Mouse (Mus musculus) splenic B cell, adult 2 months (primary cell): Measurements from ENCODE around the gene Prph2.

ENCODE experiments used
- DNase-seq: peaks from one replicate; pipeline ENCODE4 v3.0.0-alpha.2; 2011; ENCODE audit warnings: low read depth, low spot score
- H3K27me3 ChIP-seq: 2 replicates; pipeline ENCODE4 v1.6.1; 2012; ENCODE audit warnings: mild to moderate bottlenecking, low read length, moderate library complexity, mixed read lengths; ENCODE audit not compliant: control insufficient read depth, poor library complexity, insufficient read depth, severe bottlenecking
- H3K36me3 ChIP-seq: 2 replicates; pipeline ENCODE4 v1.6.1; 2012; ENCODE audit warnings: mild to moderate bottlenecking, low read length, moderate library complexity, mixed read lengths; ENCODE audit not compliant: control insufficient read depth, poor library complexity, insufficient read depth, severe bottlenecking

Prph2 gene

DNA sequence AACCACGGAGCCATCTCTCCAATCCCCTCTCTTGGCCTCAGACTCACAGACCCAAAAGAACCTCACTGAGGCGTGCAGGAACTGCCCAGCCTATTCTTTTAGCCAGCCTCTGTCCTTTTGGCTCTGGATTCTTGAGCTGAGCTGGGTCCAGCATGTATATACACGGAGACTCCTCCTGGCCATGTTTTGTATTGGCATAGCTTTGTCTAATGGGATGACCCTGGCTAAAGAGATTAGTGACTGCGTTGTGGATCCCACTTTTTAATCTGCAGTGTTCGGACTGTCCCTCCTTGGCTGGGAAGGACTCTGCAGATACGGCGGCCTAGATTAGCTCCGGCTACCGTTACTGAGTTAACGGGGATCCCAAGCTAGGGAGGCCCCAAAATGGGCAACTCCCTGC is at the start of gene Prph2:
Prph2 (plus strand) TSS at position 274 of the 400 bp plus-strand sequence.
- no peak for DNase-seq
- Histone ChIP-seq H3K27me3 (no peaks in the 10 kb centered on the region), H3K36me3 (no peaks in the 10 kb centered on the region)

DNA sequence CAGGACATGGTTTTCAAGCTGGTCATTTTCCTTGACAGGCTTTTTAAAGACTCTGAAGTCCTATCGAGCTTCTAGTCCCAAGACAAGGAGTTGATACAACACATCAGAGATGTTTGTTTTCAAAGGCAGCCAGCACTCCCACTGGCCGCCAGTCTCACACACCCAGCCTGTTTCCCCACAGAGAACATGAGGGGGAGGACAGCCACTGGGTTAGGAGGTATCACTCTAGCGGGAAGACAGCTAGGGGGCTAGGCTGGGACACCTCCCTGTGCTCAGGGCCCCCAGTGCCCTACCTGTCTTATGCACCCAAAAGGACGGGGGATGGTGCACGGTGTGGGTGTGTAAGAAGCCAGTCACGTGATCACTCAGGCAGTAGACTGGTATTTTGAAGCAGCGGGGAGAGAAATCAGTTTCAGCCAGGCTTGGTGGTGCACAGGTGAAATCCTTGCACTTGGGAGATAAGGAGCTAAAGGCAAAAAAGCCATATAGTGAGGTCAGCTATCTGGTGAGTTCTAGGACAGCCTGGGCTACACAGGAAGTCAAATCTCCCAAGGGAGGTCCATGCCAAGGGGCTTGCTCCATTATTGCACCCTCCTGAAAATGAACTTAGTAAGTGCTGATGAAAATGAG is 45.6 kb upstream of the Prph2 start:
- no peaks in the 10 kb centered on the region for H3K36me3 ChIP-seq
- no peaks in the 10 kb centered on the region for H3K27me3 ChIP-seq
- no peak for DNase-seq

DNA sequence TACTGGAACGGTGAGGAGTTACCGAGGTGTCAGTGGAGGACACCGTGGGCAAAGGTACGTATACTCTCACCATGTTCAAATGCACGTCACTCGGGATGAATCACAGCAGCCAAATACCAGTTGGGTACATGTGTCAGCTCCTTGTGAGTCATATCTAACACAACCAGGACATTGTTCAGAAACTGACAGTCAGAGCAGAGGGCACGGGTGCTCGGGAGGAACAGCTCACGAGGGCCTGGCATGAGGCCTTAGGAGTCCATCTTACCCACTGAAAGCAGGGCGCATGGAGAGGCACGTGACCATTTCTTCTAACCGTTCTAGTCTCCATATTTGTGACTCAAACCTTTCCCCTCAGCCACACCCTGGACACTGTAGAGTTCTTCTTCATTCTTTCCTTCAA is 43.4 kb upstream of the Prph2 start:
- no peak for DNase-seq
- no peaks in the 10 kb centered on the region for H3K36me3 ChIP-seq
- no peaks in the 10 kb centered on the region for H3K27me3 ChIP-seq

DNA sequence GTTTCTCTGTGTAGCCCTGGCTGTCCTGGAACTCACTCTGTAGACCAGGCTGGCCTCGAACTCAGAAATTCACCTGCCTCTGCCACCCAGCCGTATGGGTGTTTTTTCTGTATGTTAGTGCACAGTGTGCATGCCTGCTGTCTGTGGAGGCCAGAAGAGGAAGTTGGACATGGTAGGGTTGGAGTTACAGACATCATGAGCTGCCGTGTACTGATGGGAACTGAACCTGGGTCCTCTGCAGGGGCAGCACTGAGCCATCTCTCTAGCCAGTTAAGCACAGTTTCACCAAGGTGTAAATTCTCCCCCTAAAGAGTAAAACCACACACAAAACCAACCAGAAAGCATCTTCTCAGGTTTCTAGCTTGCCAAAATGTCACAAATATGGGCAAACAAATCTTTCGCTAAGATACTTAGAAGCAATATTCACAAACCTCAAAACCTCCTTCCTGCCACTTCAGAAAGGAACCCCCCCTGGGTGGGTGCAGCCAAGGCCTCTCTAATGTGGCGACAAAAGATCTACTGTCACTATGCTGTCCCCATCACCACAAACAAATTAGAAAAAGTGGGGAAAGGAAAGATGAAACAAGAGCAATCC is 40.0 kb upstream of the Prph2 start:
- DNase-seq = peak; percentile 71
- H3K27me3 ChIP-seq = no peaks in the 10 kb centered on the region
- H3K36me3 ChIP-seq = no peaks in the 10 kb centered on the region

DNA sequence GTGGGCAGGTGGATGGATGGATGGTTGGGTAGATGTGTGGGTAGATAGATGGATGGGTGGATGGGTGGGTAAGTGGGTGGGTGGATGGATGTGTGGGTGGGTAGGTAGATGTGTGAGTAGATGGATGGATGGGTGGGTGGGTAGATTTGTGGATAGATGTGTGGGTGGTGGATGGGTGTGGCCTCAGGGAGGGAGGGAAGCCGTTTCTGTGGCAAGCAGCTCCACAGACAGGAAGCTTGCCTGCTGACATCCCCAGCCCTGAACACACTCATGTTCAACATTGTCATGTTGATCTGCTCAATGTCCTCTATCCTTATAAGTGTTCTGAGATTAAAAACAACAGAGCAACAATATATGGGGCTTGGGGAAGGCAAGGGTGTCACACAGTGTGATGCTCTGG is 39.3 kb upstream of the Prph2 start:
- no peak for DNase-seq
- H3K27me3 ChIP-seq = no peaks in the 10 kb centered on the region
- H3K36me3 ChIP-seq = no peaks in the 10 kb centered on the region

DNA sequence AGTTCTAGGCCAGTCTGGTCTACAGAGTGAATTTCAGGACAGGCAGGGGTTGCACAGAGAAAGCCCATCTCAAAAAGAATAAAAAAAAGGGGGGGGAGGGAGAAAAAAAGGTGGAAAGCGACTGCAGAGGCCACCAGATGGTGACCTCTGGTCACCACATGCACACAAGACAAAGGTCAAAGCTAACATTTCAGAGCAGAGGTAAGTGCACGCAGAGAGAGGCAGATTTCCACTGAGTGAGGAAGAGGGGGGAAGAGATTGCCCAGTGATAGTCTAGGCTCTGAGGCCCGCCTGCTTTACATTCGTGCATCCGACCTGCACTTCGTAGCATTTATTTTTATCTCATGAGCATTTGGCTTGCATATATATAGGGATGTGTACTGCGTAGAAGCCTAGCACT is 37.5 kb upstream of the Prph2 start:
- no peak for DNase-seq
- Histone ChIP-seq H3K27me3 (no peaks in the 10 kb centered on the region), H3K36me3 (no peaks in the 10 kb centered on the region)

- H3K27me3 ChIP-seq = no peaks in the 10 kb centered on the region
- no peak for DNase-seq
- no peaks in the 10 kb centered on the region; the same call in 1 of the 2 replicates for H3K36me3 ChIP-seq
These were observed 36.1 kb upstream of the Prph2 start for GRCm38 (mm10) chr17:46874133-46874532.

DNA sequence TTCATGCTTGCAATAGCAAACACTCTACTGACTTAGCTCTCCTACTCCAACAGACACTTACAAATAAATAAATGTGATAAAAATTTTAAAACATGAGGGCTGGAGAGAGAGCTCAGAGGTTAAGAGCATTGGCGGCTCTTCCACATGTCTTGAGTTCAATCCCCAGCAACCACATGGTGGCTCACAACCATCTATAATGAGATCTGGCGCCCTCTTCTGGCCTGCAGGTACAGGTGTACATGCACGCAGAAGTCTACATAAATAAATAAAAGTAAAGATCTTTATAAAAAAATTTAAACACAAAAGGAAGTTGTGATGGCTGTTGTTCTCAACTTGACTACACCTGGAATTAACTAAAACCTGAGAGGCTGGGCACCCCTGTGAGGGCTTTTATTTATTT is 34.6 kb upstream of the Prph2 start:
- DNase-seq = peak; percentile 40
- no peaks in the 10 kb centered on the region for H3K27me3 ChIP-seq
- H3K36me3 ChIP-seq = no peaks in the 10 kb centered on the region; the same call in 1 of the 2 replicates

DNA sequence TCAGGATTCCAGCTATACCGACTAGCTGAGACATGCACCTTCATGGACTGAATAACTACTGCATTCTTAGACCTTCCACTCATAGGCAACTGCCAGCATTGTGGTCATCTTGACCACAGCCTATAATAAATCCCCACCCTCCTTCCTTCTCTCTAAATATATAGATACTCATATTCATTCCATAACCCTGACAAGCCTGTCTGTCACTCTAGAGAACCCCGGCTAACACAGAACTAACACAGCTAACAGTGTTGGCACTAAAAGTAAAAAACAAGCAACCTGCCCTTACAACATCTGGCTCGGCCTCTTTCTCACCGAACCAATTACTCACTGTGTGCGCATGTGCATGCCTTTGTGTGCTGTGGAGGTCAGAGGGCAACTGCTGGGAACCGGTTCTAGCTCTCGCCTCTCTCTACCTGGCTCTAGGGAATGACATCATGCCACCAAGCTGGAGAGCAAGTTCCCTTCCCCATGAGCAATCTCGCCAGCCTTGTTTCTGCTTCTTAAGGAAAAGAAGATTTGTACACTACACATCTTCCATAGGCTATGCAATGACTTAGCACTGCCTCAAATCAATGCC is 33.8 kb upstream of the Prph2 start:
- DNase-seq = no peak
- Histone ChIP-seq H3K36me3 (no peaks in the 10 kb centered on the region; the same call in 1 of the 2 replicates), H3K27me3 (no peaks in the 10 kb centered on the region)

- H3K27me3 ChIP-seq = no peaks in the 10 kb centered on the region
- no peaks in the 10 kb centered on the region; the same call in 1 of the 2 replicates for H3K36me3 ChIP-seq
- DNase-seq = no peak
These were observed 33.2 kb upstream of the Prph2 start for GRCm38 (mm10) chr17:46877061-46877460.

- no peak for DNase-seq
- Histone ChIP-seq H3K27me3 (no peaks in the 10 kb centered on the region), H3K36me3 (no peaks in the 10 kb centered on the region; the same call in 1 of the 2 replicates)
These were observed 30.4 kb upstream of the Prph2 start for GRCm38 (mm10) chr17:46879841-46880311.

GRCm38 (mm10) chr17:46880322-46880721 is 29.9 kb upstream of the Prph2 start:
- Histone ChIP-seq H3K36me3 (no peaks in the 10 kb centered on the region; the same call in 1 of the 2 replicates), H3K27me3 (no peaks in the 10 kb centered on the region)
- DNase-seq = no peak

DNA sequence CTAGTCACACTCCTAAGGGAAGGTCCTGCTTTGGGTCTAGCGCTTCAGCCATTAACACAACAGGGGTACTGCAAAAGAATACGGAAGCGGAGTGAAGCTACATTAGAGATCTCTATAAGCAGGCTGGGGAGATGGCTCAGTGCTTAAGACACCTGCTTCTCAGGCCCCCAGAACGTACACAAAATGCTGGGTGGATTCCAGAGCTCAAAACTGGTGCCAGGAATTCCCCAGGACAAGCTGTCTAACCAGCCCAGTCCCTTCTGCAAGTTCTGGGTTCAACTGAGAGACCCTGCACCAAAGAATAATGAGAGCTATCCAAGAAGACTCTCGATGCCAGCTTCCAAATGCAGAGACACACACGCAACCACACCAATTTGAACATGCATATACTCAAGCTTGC is 28.5 kb upstream of the Prph2 start:
- H3K27me3 ChIP-seq = no peaks in the 10 kb centered on the region
- H3K36me3 ChIP-seq = no peaks in the 10 kb centered on the region; the same call in 1 of the 2 replicates
- DNase-seq = no peak

DNA sequence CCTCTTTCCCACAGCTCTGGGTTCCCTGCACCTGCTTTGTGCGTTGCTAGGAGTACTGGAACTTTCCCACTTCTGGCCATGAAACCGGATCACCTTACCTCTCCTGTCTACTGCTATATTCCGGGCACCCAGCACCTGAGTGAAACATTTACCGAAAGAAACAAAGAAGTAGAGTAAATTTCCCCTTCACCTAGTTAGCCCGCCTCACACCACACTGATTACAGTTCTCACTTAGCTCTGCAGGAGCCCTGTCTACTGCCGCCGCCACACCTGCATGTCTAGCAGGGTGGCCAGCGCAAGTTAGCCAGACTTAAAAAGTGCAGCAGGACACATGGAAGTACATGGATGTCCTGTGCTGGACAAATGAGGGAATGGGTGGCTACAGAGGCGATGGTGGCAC is 27.2 kb upstream of the Prph2 start:
- no peaks in the 10 kb centered on the region; the same call in 1 of the 2 replicates for H3K36me3 ChIP-seq

DNA sequence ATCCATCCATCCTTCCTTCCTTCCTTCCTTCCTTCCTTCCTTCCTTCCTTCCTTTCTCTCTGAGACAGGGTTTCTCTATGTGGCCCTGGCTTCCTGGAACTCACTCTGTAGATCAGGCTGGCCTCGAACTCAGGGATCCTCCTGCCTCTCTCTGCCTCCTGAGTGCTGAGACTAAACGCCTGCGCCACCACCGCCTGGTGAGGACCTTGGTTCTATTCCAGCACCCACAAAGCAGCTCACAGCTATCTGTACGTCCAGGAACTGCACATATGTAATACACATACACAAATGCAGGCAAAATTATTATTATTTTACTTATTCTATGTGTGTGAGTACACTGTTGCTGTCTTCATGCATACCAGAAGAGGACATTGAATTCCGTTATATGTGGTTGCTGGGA is 25.5 kb upstream of the Prph2 start:
- Histone ChIP-seq H3K27me3 (no peaks in the 10 kb centered on the region), H3K36me3 (no peaks in the 10 kb centered on the region)
- no peak for DNase-seq

More for the DNA sequence above, 27.2 kb upstream of the Prph2 start:
- H3K27me3 ChIP-seq = no peaks in the 10 kb centered on the region
- DNase-seq = no peak
